Mouse (Mus musculus): ENCODE measurements around the gene Ap3m1. TPM values are rescaled to one million over a fixed set of nuclear protein-coding genes. Genes with fewer than 3 reads are reported as not detected.
A peak's percentile ranks its signal among the peaks of the same experiment; 100 is the strongest.

Gene Ap3m1
- total RNA-seq, 2 experiments from 2014 or later = 66.8 to 96.9 TPM

DNA sequence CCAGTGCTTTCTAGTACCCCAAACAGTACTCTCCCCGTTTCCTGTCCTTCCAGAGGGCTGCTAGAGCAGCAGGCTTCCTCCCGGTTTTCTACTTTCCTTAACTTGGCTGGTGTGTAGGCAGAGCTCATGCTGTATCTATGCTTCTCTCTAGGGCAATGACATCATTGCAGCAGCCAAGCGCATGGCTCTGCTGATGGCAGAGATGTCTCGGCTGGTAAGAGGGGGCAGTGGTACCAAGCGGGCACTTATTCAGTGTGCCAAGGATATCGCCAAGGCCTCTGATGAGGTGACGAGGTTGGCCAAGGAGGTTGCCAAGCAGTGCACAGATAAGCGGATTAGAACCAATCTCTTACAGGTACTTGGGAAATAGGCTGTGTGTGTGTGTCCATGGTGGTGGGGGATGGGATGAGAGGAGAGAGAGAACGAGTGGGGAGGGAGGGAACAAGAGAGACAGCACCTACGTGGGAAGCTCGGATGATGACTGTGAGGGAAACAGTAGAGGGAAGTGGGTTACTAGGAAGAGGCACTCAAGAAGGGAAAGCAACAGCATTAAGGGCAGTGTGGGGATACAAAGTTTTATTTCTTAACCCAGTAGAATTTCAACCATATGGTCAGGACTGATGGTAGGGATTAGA lies 23.2 kb downstream of the Ap3m1 start:
- no peak for ATAC-seq (ENCODE audit: poor library complexity, severe bottlenecking)

DNA sequence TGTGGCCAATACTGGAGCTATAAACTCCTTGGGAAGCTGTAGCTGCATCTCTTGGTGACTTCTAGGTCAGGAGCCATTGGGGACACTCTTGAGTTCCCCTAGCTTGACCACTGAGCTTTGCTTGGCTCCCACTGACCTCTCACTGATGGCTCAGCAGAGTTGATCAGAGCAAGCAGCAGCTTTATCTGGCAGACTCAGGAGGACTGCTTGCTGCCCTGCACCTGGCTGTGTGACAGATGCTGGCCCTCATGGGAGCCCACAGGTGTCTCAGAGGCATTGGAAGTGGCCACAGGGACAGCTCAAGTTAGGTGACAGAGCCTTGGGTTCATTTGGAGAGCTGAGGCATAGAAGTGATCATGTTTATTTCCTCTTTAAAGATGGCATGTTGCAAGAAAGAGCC lies 24.8 kb downstream of the Ap3m1 start:
- no peak for ATAC-seq (ENCODE audit: poor library complexity, severe bottlenecking)

DNA sequence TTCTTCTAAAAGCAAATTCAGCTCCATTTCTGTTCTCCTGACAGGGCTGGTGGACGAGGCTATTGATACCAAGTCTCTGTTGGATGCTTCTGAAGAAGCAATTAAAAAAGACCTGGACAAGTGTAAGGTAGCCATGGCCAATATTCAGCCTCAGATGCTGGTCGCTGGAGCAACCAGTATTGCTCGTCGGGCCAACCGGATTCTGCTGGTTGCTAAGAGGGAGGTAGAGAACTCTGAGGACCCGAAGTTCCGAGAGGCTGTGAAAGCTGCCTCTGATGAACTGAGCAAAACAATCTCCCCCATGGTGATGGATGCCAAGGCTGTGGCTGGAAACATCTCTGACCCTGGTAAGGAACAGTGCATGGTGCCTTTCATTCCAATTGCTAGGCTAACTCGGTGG lies 31.9 kb downstream of the Ap3m1 start:
- ATAC-seq (ENCODE audit: poor library complexity, severe bottlenecking) = no peak

DNA sequence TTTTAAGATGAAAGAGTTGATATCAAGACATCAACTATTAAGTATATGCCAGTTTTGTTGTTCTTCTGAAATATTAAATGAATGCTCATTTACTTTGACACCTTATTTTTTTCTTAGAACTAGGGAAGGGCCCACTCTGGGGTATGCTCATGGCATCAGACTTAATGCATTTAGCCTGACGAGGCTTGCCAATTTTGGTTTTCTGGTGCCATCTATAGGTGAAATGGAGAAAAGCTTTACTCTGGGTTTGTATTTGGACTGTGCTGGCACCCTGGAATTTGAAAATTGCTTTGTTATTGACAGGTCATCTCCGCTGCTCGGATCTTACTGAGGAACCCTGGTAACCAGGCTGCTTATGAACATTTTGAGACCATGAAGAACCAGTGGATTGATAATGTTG lies 33.3 kb downstream of the Ap3m1 start:
- ATAC-seq (ENCODE audit: poor library complexity, severe bottlenecking) = no peak

DNA sequence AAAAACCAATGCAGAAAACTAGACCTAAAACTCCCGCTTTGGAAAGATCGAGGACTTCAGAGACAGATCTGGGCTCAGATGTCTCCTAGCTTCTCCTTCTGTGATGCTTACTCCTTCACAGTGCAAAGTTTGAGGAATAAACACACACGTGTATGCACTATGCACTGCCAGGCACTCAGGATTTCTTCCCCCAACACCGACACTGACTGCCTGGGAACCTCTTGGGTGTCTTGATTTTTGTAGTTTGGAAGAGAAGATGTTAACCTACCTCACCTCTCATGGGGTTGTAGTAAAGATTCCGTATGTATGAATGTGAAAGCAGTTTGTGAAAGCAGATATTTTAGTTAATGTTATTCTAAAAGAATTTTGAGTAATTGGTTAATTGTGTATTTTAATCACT lies 34.4 kb downstream of the Ap3m1 start:
- no peak for ATAC-seq (ENCODE audit: poor library complexity, severe bottlenecking)

DNA sequence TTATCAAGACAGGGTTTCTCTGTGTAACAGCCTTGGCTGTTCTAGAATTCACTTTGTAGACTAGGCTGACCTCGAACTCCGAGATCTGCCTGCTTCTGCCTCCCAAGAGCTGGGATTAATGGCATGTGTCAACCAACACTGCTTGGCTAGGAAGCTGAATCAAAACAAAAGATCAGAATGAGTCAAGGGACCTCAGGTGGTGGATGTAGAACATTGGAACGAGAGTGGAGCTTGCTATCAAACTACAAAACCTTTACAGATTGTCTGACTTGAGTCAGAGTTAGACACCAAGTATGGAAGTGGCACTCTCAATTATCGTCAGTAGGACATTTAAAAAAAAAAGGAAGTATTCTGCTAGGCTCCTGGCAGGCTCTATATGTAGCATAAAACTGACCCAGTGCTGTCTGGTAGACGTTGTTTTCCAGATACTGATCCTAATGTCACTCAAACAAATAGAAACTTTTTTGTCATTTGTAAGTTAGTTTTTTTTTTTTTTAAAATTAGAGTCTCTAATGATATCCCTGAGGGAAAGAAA lies 38.4 kb downstream of the Ap3m1 start:
- no peak for ATAC-seq (ENCODE audit: poor library complexity, severe bottlenecking)

DNA sequence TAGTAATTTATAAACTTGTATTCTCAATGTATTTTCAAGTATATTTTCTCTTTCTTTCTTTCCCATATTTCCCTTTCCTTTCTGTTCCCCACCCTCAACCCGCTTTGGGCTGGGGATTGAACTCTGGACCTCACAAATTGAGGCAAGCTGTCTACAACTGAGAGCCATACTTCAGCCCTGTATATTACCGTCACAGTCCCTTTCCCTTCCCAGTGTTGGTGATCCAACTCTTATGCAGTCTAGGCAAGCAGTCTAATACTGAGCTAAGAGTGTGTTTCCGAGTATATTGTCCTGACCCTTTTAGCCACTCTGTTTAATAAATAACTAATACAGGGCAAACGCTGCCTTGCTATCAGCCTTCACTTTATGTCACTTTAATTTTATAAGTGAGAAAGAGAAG lies 52.7 kb downstream of the Ap3m1 start:
- ATAC-seq (ENCODE audit: poor library complexity, severe bottlenecking) = no peak

DNA sequence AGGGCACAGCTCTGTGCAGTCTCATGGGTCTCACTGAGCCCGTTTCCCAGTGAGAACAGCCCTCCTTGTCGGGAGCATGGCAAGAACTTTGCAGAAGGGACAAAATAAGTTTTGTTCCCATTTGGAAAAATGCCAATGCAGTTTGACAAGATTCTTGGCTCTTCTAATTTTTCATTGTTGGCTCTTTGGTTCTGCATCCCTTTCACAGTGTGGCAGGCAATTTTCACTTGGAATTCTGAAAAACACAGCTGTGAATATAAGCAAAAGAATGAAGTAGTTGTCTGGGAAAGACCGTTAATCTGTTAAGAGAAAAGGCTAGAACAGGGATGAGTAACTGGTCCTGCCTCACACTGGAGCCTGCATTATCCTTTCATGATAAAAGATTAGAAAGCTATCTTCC lies 54.8 kb downstream of the Ap3m1 start:
- ATAC-seq (ENCODE audit: poor library complexity, severe bottlenecking) = no peak

DNA sequence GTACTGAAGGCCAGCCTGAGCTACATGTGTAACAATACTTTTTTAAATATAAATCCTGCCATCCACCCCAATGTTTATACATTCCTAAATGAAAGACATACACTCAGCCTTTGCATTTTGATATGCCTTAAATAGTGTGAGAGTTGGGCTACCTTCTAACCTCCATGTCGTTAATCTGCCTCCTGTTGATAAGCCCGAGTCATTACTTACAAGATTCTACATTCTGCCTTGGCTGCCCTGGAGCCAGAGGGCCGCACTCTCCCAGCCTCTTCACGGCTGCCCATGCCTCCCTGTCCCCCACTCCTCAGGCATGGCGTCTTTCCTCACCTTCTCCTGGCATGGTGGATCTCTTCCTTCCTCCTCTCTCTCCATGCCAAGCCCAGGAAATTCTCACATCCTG lies 55.9 kb downstream of the Ap3m1 start:
- ATAC-seq (ENCODE audit: poor library complexity, severe bottlenecking) = no peak

DNA sequence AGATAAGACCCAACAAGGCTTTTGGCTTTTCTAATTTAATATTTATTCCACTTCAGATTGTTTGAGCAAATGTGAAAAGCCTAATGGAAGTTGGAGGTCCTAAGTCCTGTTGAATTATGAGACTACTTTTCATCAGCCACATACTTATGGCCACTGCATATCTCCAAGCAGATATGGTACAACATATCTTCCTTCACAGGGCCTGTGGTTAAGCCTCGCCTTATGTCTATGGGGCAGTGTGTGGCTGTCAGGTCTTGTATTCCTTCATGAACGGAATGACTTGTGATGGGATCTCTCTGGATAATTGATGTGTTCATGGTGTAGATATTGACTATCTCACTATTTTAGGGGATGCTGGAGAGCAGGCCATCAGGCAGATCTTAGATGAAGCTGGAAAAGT lies 56.8 kb downstream of the Ap3m1 start:
- ATAC-seq (ENCODE audit: poor library complexity, severe bottlenecking) = no peak

DNA sequence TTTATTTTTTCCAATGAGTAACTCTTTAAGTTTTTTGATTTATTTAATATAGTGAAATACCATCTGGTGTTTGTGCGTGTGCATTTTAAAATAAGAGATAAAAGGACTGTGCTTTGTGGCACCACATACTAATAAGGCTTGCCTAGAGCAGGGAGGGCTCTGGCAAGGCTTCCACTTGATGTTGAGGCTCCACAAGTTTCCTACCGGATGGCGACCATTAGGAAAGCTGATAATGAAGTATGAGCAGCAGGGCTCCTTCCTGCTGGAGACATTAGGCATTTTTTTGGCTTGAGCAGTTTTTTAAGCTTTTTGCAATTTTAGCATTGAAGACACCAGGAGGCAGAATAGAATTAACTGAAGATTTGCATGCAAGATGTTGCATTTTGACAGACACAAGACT lies 57.8 kb downstream of the Ap3m1 start:
- no peak for ATAC-seq (ENCODE audit: poor library complexity, severe bottlenecking)

DNA sequence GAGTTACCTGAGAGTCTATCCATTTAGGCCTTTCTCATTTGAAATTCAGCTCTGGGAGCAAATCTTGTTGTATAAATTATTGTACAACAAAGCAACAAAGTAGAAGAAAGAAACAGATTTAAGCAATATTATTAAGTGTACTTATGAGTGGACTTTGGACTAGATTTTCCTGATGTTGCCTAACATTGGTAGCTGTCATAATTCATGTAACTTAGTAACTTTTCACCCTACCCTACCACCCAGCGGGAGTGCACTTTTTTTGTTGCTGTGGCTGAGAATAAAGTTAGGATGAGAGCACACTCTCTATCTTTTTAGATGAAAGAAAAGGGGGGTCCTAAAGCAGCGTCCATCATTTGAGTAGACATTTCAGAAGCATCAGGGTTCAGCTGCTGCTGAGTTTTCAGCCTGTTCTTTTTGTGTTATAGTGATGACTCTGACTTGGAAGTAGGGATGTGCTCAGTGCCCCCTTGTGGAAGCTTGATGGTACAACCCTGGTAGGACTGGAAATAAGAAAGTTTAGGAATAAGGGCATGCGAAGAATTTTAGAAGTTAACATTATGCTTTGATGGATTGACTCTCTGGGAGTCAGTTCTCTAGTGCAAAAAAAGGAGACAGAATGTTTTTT lies 59.1 kb downstream of the Ap3m1 start:
- ATAC-seq (ENCODE audit: poor library complexity, severe bottlenecking) = 0 out of 2 replicates have a peak, but pooled peaks have one; percentile 54

DNA sequence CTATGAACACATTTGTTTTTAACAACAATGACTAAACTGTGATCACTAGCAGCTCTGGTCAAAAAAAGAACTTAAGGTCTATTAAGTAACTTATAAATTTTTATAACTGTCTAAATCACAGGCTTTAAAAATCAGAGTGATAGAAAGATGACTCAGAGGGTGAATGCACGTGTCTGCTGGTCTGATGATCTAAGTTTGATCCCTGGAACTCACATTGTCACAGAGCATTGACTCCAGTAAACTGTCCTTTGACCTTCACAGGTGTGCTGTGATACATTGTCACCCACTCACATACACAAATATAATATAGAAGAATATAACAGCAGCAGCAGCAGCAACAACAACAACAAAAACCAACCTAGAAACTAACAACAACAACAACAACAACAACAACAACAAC lies 60.8 kb downstream of the Ap3m1 start:
- no peak for ATAC-seq (ENCODE audit: poor library complexity, severe bottlenecking)

DNA sequence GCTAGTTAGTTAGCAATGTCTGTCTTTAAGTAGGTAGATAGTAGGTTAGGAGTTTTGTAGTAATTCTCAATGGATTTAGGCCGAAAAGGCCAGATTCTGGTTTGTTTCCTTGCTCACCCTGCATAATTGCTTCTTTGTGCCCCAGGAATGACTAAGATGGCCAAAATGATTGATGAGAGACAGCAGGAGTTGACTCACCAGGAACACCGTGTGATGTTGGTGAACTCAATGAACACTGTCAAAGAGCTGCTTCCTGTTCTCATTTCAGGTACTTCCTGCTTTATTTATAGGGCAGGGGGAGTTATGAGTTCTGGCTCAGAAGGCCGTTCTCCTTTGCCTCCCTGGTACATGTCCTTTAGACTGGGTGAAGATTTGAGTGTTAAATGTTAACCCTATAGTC lies 66.8 kb downstream of the Ap3m1 start:
- no peak for ATAC-seq (ENCODE audit: poor library complexity, severe bottlenecking)

DNA sequence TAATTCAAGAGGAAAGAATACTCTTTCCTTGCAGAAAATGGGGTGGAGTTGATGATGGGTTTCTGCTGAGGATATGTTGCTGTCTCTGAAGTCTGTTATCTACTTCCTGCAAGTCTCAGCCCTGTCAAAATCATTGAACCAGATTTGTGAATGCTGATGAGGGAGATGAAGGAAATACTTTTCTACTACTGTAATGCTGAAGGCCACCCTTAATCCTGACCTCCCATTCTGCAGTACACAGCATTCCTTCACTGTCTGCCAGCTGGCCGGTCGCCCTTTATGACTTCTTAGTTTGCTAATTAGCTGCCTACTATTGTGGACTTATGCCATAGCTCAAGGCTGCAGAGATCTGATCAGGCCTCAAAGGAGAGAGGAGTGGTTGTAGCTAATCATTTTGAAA lies 68.5 kb downstream of the Ap3m1 start:
- no peak for ATAC-seq (ENCODE audit: poor library complexity, severe bottlenecking)

Other genes starting within 250 kb of the Ap3m1 start
- gene Plau, start 215.8 kb downstream of the Ap3m1 start, total RNA-seq (2015) = 7.0 and 9.5 TPM in 2 replicates
- gene Plau, start 215.8 kb downstream of the Ap3m1 start, total RNA-seq (2017) = 16.8 and 17.1 TPM in 2 replicates
- 149 and 152 TPM in 2 replicates for gene Vcl, start 123.1 kb downstream of the Ap3m1 start, total RNA-seq (2015)
- 117 and 128 TPM in 2 replicates for gene Vcl, start 123.1 kb downstream of the Ap3m1 start, total RNA-seq (2017)
- 41.2 and 47.1 TPM in 2 replicates for gene Adk, start 66 bp upstream of the Ap3m1 start, total RNA-seq (2015)
- gene Adk, start 66 bp upstream of the Ap3m1 start, total RNA-seq (2017) = 28.6 and 54.7 TPM in 2 replicates